Mouse (Mus musculus): ENCODE measurements around the gene Miga1. TPM values are rescaled to one million over a fixed set of nuclear protein-coding genes. Genes with fewer than 3 reads are reported as not detected.
"Not testable (repeated sequence)": the region's sequence is repeated elsewhere in the genome, so short reads cannot be mapped to it uniquely, and the experiment has no call there.

The Miga1 gene
- polyA plus RNA-seq, 1 experiment from 2014 or later: 16.4 TPM

GRCm38 (mm10) chr3:152315613-152316012 lies 24.6 kb downstream of the Miga1 start:
- peak; percentile 84 for DNase-seq (ENCODE audit: low spot score)
- H3K27ac ChIP-seq: no peak overlapping the region
- H3K9me3 ChIP-seq: no peaks in the 10 kb centered on the region
- H3K4me1 ChIP-seq (replicated peaks): no peaks in the 10 kb centered on the region
- H3K27me3 ChIP-seq (ENCODE audit: insufficient read depth, poor library complexity, severe bottlenecking): no peaks in the 10 kb centered on the region
- peaks cover 36% of the 10 kb centered on the region for H3K36me3 ChIP-seq
- 13% methylated on average over 7 of the region's 7 CpGs for whole genome bisulfite sequencing
- no peak overlapping the region for H3K4me3 ChIP-seq

GRCm38 (mm10) chr3:152314666-152315065 lies 25.5 kb downstream of the Miga1 start:
- not testable (repeated sequence) for H3K4me1 ChIP-seq (replicated peaks); DNase-seq (ENCODE audit: low spot score)

GRCm38 (mm10) chr3:152309250-152309645 lies 31.0 kb downstream of the Miga1 start:
- no peaks in the 10 kb centered on the region for H3K27me3 ChIP-seq (ENCODE audit: insufficient read depth, poor library complexity, severe bottlenecking)
- H3K9me3 ChIP-seq: no peaks in the 10 kb centered on the region
- peaks cover 46% of the 10 kb centered on the region for H3K36me3 ChIP-seq
- DNase-seq (ENCODE audit: low spot score): no peak
- no peaks in the 10 kb centered on the region for H3K4me1 ChIP-seq (replicated peaks)
- no peak overlapping the region for H3K27ac ChIP-seq
- no peak overlapping the region for H3K4me3 ChIP-seq
- WGBS: 92% methylated on average over 9 of the region's 9 CpGs

More at GRCm38 (mm10) chr3:152314666-152315065, 25.5 kb downstream of the Miga1 start:
- not testable (repeated sequence) for H3K27ac ChIP-seq; H3K9me3 ChIP-seq; H3K4me3 ChIP-seq; H3K27me3 ChIP-seq (ENCODE audit: insufficient read depth, poor library complexity, severe bottlenecking)
- H3K36me3 ChIP-seq: peaks cover 40% of the 10 kb centered on the region
- WGBS: 77% methylated on average over 14 of the region's 14 CpGs

- H3K27me3 ChIP-seq (ENCODE audit: insufficient read depth, poor library complexity, severe bottlenecking): no peaks in the 10 kb centered on the region
- H3K4me1 ChIP-seq (replicated peaks): no peaks in the 10 kb centered on the region
- no peak overlapping the region for H3K4me3 ChIP-seq
- no peak for DNase-seq (ENCODE audit: low spot score)
- WGBS: 71% methylated on average over 10 of the region's 10 CpGs
- H3K27ac ChIP-seq: no peak overlapping the region
- H3K36me3 ChIP-seq: peaks cover 46% of the 10 kb centered on the region
- no peaks in the 10 kb centered on the region for H3K9me3 ChIP-seq
These were observed 31.5 kb downstream of the Miga1 start for GRCm38 (mm10) chr3:152308485-152309249.

GRCm38 (mm10) chr3:152305971-152306370 lies 34.2 kb downstream of the Miga1 start:
- 89% methylated on average over 4 of the region's 4 CpGs for WGBS
- Histone ChIP-seq H3K27ac (no peak overlapping the region), H3K9me3 (no peaks in the 10 kb centered on the region), H3K4me3 (no peak overlapping the region), H3K27me3 (ENCODE audit: insufficient read depth, poor library complexity, severe bottlenecking) (no peaks in the 10 kb centered on the region), H3K36me3 (peaks cover 52% of the 10 kb centered on the region), H3K4me1 (replicated peaks) (no peaks in the 10 kb centered on the region)
- no peak for DNase-seq (ENCODE audit: low spot score)

GRCm38 (mm10) chr3:152305080-152305479 lies 35.1 kb downstream of the Miga1 start:
- Histone ChIP-seq H3K36me3 (peaks cover 52% of the 10 kb centered on the region), H3K9me3 (no peaks in the 10 kb centered on the region), H3K4me3 (no peak overlapping the region), H3K4me1 (replicated peaks) (no peaks in the 10 kb centered on the region), H3K27ac (no peak overlapping the region), H3K27me3 (ENCODE audit: insufficient read depth, poor library complexity, severe bottlenecking) (no peaks in the 10 kb centered on the region)
- 89% methylated on average over 8 of the region's 8 CpGs for WGBS
- DNase-seq (ENCODE audit: low spot score): no peak

- no peak for DNase-seq (ENCODE audit: low spot score)
- no peak overlapping the region for H3K27ac ChIP-seq
- H3K36me3 ChIP-seq: peaks cover 45% of the 10 kb centered on the region
These were observed 36.0 kb downstream of the Miga1 start for GRCm38 (mm10) chr3:152304093-152304815.

GRCm38 (mm10) chr3:152302991-152303390 lies 37.2 kb downstream of the Miga1 start:
- H3K27me3 ChIP-seq (ENCODE audit: insufficient read depth, poor library complexity, severe bottlenecking): no peaks in the 10 kb centered on the region
- no peaks in the 10 kb centered on the region for H3K9me3 ChIP-seq
- 79% methylated on average over 9 of the region's 9 CpGs for WGBS
- H3K36me3 ChIP-seq: peaks cover 42% of the 10 kb centered on the region
- no peak overlapping the region for H3K4me3 ChIP-seq
- no peaks in the 10 kb centered on the region for H3K4me1 ChIP-seq (replicated peaks)
- no peak overlapping the region for H3K27ac ChIP-seq
- no peak for DNase-seq (ENCODE audit: low spot score)

More at GRCm38 (mm10) chr3:152304093-152304815, 36.0 kb downstream of the Miga1 start:
- no peak overlapping the region for H3K4me3 ChIP-seq
- no peaks in the 10 kb centered on the region for H3K27me3 ChIP-seq (ENCODE audit: insufficient read depth, poor library complexity, severe bottlenecking)
- H3K9me3 ChIP-seq: no peaks in the 10 kb centered on the region
- 64% methylated on average over 6 of the region's 6 CpGs for WGBS
- no peaks in the 10 kb centered on the region for H3K4me1 ChIP-seq (replicated peaks)

DNA sequence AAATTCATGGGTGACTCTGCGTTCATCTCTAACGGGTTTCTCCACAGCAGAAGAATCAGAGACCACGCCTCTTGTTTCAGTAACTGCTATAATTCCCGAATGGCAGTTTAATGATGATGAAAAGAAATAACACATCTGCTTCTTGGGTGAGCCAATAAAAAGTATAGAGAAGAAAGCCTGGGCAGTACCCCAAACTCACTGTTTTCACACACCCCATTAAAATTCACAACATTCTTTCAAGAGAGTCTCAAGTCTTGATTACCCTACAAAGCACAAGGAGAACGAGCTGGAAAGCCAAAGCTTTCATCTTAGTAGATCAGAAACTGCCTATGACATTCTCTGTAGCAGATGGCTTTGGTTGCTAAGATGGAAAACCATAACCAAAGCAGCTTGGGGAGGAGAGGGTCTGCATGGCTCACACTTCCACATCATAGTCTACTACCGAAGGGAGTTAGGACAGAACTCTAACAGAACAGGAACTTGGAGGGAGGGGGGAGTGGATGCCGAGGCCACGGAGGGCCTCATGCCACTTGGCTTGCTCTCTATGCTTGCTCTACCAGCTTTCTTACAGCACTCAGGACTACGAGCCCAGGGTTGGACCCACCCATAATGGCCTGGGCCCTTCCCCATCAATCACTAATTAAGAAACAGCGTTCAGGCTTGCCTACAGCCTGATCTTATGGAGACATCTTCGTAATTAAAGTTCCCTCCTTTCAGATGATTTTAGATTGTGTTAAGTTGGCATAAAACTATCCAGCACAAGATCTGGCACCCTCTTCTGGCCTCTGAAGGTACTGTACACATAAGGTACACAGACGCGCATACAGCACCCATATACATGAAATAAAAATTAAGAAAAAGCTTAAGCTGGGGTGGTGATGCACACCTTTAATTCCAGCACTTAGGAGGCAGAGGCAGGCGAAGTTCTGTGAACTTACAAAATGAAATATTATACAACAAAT lies 39.5 kb downstream of the Miga1 start:
- Histone ChIP-seq H3K27me3 (ENCODE audit: insufficient read depth, poor library complexity, severe bottlenecking) (no peaks in the 10 kb centered on the region), H3K9me3 (no peaks in the 10 kb centered on the region), H3K4me3 (no peak overlapping the region), H3K4me1 (replicated peaks) (no peaks in the 10 kb centered on the region), H3K36me3 (peaks cover 49% of the 10 kb centered on the region), H3K27ac (no peak overlapping the region)
- DNase-seq (ENCODE audit: low spot score): no peak
- 93% methylated on average over 14 of the region's 14 CpGs for WGBS

- DNase-seq (ENCODE audit: low spot score): no peak
- Histone ChIP-seq H3K9me3 (no peaks in the 10 kb centered on the region), H3K27ac (no peak overlapping the region), H3K27me3 (ENCODE audit: insufficient read depth, poor library complexity, severe bottlenecking) (no peaks in the 10 kb centered on the region), H3K4me3 (no peak overlapping the region), H3K36me3 (peaks cover 50% of the 10 kb centered on the region), H3K4me1 (replicated peaks) (no peaks in the 10 kb centered on the region)
- WGBS: 89% methylated on average over 5 of the region's 5 CpGs
These were observed 44.3 kb downstream of the Miga1 start for GRCm38 (mm10) chr3:152295896-152296295.

GRCm38 (mm10) chr3:152294400-152294799 lies 45.8 kb downstream of the Miga1 start:
- Histone ChIP-seq H3K4me3 (no peak overlapping the region), H3K4me1 (replicated peaks) (no peaks in the 10 kb centered on the region), H3K36me3 (peaks cover 57% of the 10 kb centered on the region), H3K27ac (no peak overlapping the region), H3K9me3 (no peaks in the 10 kb centered on the region), H3K27me3 (ENCODE audit: insufficient read depth, poor library complexity, severe bottlenecking) (no peaks in the 10 kb centered on the region)
- DNase-seq (ENCODE audit: low spot score): no peak
- WGBS: 84% methylated on average over 3 of the region's 3 CpGs

GRCm38 (mm10) chr3:152293530-152294181 lies 46.6 kb downstream of the Miga1 start:
- H3K27ac ChIP-seq: no peak overlapping the region
- peaks cover 65% of the 10 kb centered on the region for H3K36me3 ChIP-seq
- no peak for DNase-seq (ENCODE audit: low spot score)
- no peaks in the 10 kb centered on the region for H3K4me1 ChIP-seq (replicated peaks)
- H3K4me3 ChIP-seq: no peak overlapping the region
- no peaks in the 10 kb centered on the region for H3K9me3 ChIP-seq
- H3K27me3 ChIP-seq (ENCODE audit: insufficient read depth, poor library complexity, severe bottlenecking): no peaks in the 10 kb centered on the region
- WGBS: 86% methylated on average over 13 of the region's 13 CpGs

Data from hindbrain, embryonic 10.5 days (tissue).